Mouse (Mus musculus): ENCODE measurements around the gene Grcc10.

- TF ChIP-seq POLR2A (IDR thresholded peaks at IDR 0.05; ENCODE audit: extremely low read depth, insufficient read depth, low read length): no peak
- TF ChIP-seq CTCF (IDR thresholded peaks at IDR 0.05; ENCODE audit: low read depth, low read length): peak; percentile 88
These were observed 24.2 kb downstream of the Grcc10 start for GRCm38 (mm10) chr6:124716864-124717490.
